Mouse (Mus musculus) heart, embryonic 15.5 days (tissue): ENCODE measurements around the gene Anxa4. TPM values are rescaled to one million over a fixed set of nuclear protein-coding genes. Genes with fewer than 3 reads are reported as not detected.

ENCODE experiments used
- ATAC-seq: fragments of 200-750 bp; cut with Nextera tagmentation; replicated peaks from 2 replicates; pipeline ENCODE4 v1.8.0; 2017; ENCODE audit warnings: low read depth, moderate TSS enrichment; ENCODE audit not compliant: insufficient number of reproducible peaks, insufficient read depth, low FRiP score
- H3K27ac ChIP-seq: fragments of 300-500 bp; sonication (generic); 2 replicates; pipeline ENCODE4 v1.5.1; 2015; ENCODE audit warnings: mild to moderate bottlenecking, inconsistent platforms
- H3K27me3 ChIP-seq: fragments of 300-500 bp; sonication (generic); 2 replicates; pipeline ENCODE4 v1.6.1; 2015; ENCODE audit warnings: inconsistent platforms
- H3K36me3 ChIP-seq: fragments of 300-500 bp; sonication (generic); 2 replicates; pipeline ENCODE4 v1.6.1; 2015; ENCODE audit warnings: mild to moderate bottlenecking, inconsistent platforms
- H3K4me1 ChIP-seq: fragments of 300-500 bp; sonication (generic); replicated peaks from 2 replicates; pipeline ENCODE4 v1.6.1; 2015; ENCODE audit warnings: inconsistent platforms
- H3K4me2 ChIP-seq: fragments of 300-500 bp; sonication (generic); 2 replicates; pipeline ENCODE4 v1.6.1; 2015; ENCODE audit warnings: inconsistent platforms, mild to moderate bottlenecking, moderate library complexity
- H3K4me3 ChIP-seq: fragments of 300-500 bp; sonication (generic); 2 replicates; pipeline ENCODE4 v1.5.1; 2015; ENCODE audit warnings: mild to moderate bottlenecking, inconsistent platforms
- H3K9ac ChIP-seq: fragments of 300-500 bp; sonication (generic); 2 replicates; pipeline ENCODE4 v1.6.1; 2015; ENCODE audit warnings: mild to moderate bottlenecking, inconsistent platforms
- H3K9me3 ChIP-seq: fragments of 300-500 bp; sonication (generic); replicated peaks from 2 replicates; pipeline ENCODE4 v1.6.1; 2016; ENCODE audit warnings: inconsistent platforms
- WGBS: fragments of 180-500 bp; shearing (Covaris S2); methylation state at CpG from one replicate; pipeline ENCODE4 v1.1.7; 2015; ENCODE audit warnings: mixed read lengths; 5-methylcytosine and 5-hydroxymethylcytosine counted together
- polyA plus RNA-seq: library from polyadenylated mRNA; unstranded; fragments of >200 nt; fragmentation: Nextera tagmentation; extraction: Ambion mirVana; gene quantifications from 2 replicates; pipeline ENCODE4 v1.2.1, GENCODE M21; 2015

Anxa4 gene
- polyA plus RNA-seq, 1 experiment from 2014 or later, result 26.3 TPM

- no peak for ATAC-seq
- no peak overlapping the region for H3K4me3 ChIP-seq
- peak overlapping the region; percentile 41 for H3K27ac ChIP-seq
- H3K4me2 ChIP-seq, result peak overlapping the region; percentile 8; the same call in 1 of the 2 replicates
- no peak overlapping the region for H3K9ac ChIP-seq
- peaks cover 15% of the 10 kb centered on the region for H3K4me1 ChIP-seq
- H3K27me3 ChIP-seq, result no peaks in the 10 kb centered on the region
- WGBS, result 39% methylated on average over 4 of the region's 4 CpGs
- no peaks in the 10 kb centered on the region for H3K36me3 ChIP-seq
- H3K9me3 ChIP-seq, result no peaks in the 10 kb centered on the region
Measured at GRCm38 (mm10) chr6:86776706-86777071, 16.7 kb downstream of the Anxa4 start.

GRCm38 (mm10) chr6:86776001-86776705 lies 17.2 kb downstream of the Anxa4 start:
- H3K36me3 ChIP-seq, result no peaks in the 10 kb centered on the region
- peak overlapping the region; percentile 41 for H3K27ac ChIP-seq
- ATAC-seq, result no peak
- no peaks in the 10 kb centered on the region for H3K9me3 ChIP-seq
- peaks cover 15% of the 10 kb centered on the region for H3K4me1 ChIP-seq
- 54% methylated on average over 8 of the region's 8 CpGs for whole genome bisulfite sequencing
- no peak overlapping the region for H3K4me3 ChIP-seq
- no peak overlapping the region for H3K9ac ChIP-seq
- no peaks in the 10 kb centered on the region for H3K27me3 ChIP-seq
- peak overlapping the region; percentile 8; the same call in 1 of the 2 replicates for H3K4me2 ChIP-seq

- Histone ChIP-seq H3K9me3 (no peaks in the 10 kb centered on the region), H3K4me2 (no peak overlapping the region), H3K36me3 (no peaks in the 10 kb centered on the region), H3K9ac (no peak overlapping the region), H3K4me3 (no peak overlapping the region), H3K27me3 (no peaks in the 10 kb centered on the region), H3K27ac (no peak overlapping the region), H3K4me1 (peaks cover 15% of the 10 kb centered on the region)
- no peak for ATAC-seq
- WGBS, result 68% methylated on average over 6 of the region's 6 CpGs
Measured at GRCm38 (mm10) chr6:86774937-86775336, 18.4 kb downstream of the Anxa4 start.

- Histone ChIP-seq H3K27ac (no peak overlapping the region), H3K36me3 (no peaks in the 10 kb centered on the region), H3K9me3 (no peaks in the 10 kb centered on the region), H3K4me1 (peaks cover 15% of the 10 kb centered on the region), H3K9ac (no peak overlapping the region), H3K27me3 (no peaks in the 10 kb centered on the region), H3K4me3 (no peak overlapping the region), H3K4me2 (no peak overlapping the region)
- 76% methylated on average over 4 of the region's 4 CpGs for WGBS
- ATAC-seq, result no peak
Measured at GRCm38 (mm10) chr6:86773830-86774229, 19.6 kb downstream of the Anxa4 start.

GRCm38 (mm10) chr6:86772631-86773030 lies 20.8 kb downstream of the Anxa4 start:
- Histone ChIP-seq H3K9ac (no peak overlapping the region), H3K9me3 (no peaks in the 10 kb centered on the region), H3K4me3 (no peak overlapping the region), H3K36me3 (no peaks in the 10 kb centered on the region), H3K4me2 (no peak overlapping the region), H3K4me1 (peaks cover 15% of the 10 kb centered on the region), H3K27me3 (no peaks in the 10 kb centered on the region), H3K27ac (no peak overlapping the region)
- no peak for ATAC-seq
- 70% methylated on average over 7 of the region's 7 CpGs for WGBS

GRCm38 (mm10) chr6:86768938-86769337 lies 24.4 kb downstream of the Anxa4 start:
- no peaks in the 10 kb centered on the region for H3K9me3 ChIP-seq
- no peak overlapping the region for H3K4me3 ChIP-seq
- no peak for ATAC-seq
- H3K9ac ChIP-seq, result no peak overlapping the region
- no peak overlapping the region for H3K27ac ChIP-seq
- H3K4me2 ChIP-seq, result no peak overlapping the region
- no peaks in the 10 kb centered on the region for H3K4me1 ChIP-seq
- H3K27me3 ChIP-seq, result no peaks in the 10 kb centered on the region
- 80% methylated on average over 4 of the region's 4 CpGs for WGBS
- no peaks in the 10 kb centered on the region for H3K36me3 ChIP-seq

GRCm38 (mm10) chr6:86768186-86768776 lies 25.1 kb downstream of the Anxa4 start:
- Histone ChIP-seq H3K9ac (no peak overlapping the region), H3K9me3 (no peaks in the 10 kb centered on the region), H3K27ac (no peak overlapping the region), H3K36me3 (no peaks in the 10 kb centered on the region), H3K27me3 (no peaks in the 10 kb centered on the region), H3K4me3 (no peak overlapping the region), H3K4me1 (no peaks in the 10 kb centered on the region), H3K4me2 (no peak overlapping the region)
- WGBS, result 79% methylated on average over 4 of the region's 4 CpGs
- no peak for ATAC-seq

- Histone ChIP-seq H3K36me3 (no peaks in the 10 kb centered on the region), H3K4me1 (no peaks in the 10 kb centered on the region), H3K9me3 (no peaks in the 10 kb centered on the region), H3K4me2 (no peak overlapping the region), H3K27me3 (no peaks in the 10 kb centered on the region), H3K4me3 (no peak overlapping the region), H3K9ac (no peak overlapping the region), H3K27ac (no peak overlapping the region)
- no peak for ATAC-seq
- 59% methylated on average over 3 of the region's 3 CpGs for WGBS
Measured at GRCm38 (mm10) chr6:86767465-86767864, 25.9 kb downstream of the Anxa4 start.

- no peak overlapping the region for H3K4me3 ChIP-seq
- H3K9ac ChIP-seq, result no peak overlapping the region
- H3K9me3 ChIP-seq, result no peaks in the 10 kb centered on the region
- H3K27ac ChIP-seq, result no peak overlapping the region
- no peaks in the 10 kb centered on the region for H3K4me1 ChIP-seq
- 62% methylated on average over 6 of the region's 6 CpGs for WGBS
- ATAC-seq, result no peak
- no peaks in the 10 kb centered on the region for H3K36me3 ChIP-seq
- H3K4me2 ChIP-seq, result no peak overlapping the region
- H3K27me3 ChIP-seq, result no peaks in the 10 kb centered on the region
Measured at GRCm38 (mm10) chr6:86765637-86766059, 27.7 kb downstream of the Anxa4 start.

GRCm38 (mm10) chr6:86754105-86754863 lies 39.1 kb downstream of the Anxa4 start:
- Histone ChIP-seq H3K36me3 (peaks cover 10% of the 10 kb centered on the region; the same call in 1 of the 2 replicates), H3K4me1 (no peaks in the 10 kb centered on the region), H3K4me2 (no peak overlapping the region), H3K9me3 (no peaks in the 10 kb centered on the region), H3K9ac (no peak overlapping the region), H3K4me3 (no peak overlapping the region), H3K27ac (no peak overlapping the region), H3K27me3 (no peaks in the 10 kb centered on the region)
- WGBS, result 84% methylated on average over 10 of the region's 10 CpGs
- no peak for ATAC-seq

GRCm38 (mm10) chr6:86752843-86753485 lies 40.4 kb downstream of the Anxa4 start:
- 63% methylated on average over 5 of the region's 5 CpGs for WGBS
- Histone ChIP-seq H3K4me2 (no peak overlapping the region), H3K36me3 (peaks cover 10% of the 10 kb centered on the region; the same call in 1 of the 2 replicates), H3K9ac (no peak overlapping the region), H3K4me1 (no peaks in the 10 kb centered on the region), H3K4me3 (no peak overlapping the region), H3K9me3 (no peaks in the 10 kb centered on the region), H3K27me3 (no peaks in the 10 kb centered on the region), H3K27ac (no peak overlapping the region)
- ATAC-seq, result no peak
